Mouse (Mus musculus) gastrocnemius, adult 8-10 months (tissue): ENCODE measurements around the gene Rxrb. TPM values are rescaled to one million over a fixed set of nuclear protein-coding genes. Genes with fewer than 3 reads are reported as not detected.
A peak's percentile ranks its signal among the peaks of the same experiment; 100 is the strongest.
"Not testable (repeated sequence)": the region's sequence is repeated elsewhere in the genome, so short reads cannot be mapped to it uniquely, and the experiment has no call there.

ENCODE experiments used
- DNase-seq, 2 experiments: peaks; one replicate each; pipeline ENCODE4 v3.0.0; 2022; ENCODE audit warnings: low spot score in 2 of 2
- total RNA-seq, 4 experiments: library from RNA; stranded (reverse); gene quantifications; 2 replicates each; pipeline ENCODE4 v1.2.4; 2022

Rxrb gene
- total RNA-seq: 10 to 100 TPM; 36.8 to 39.3 (median 38.8) TPM

GRCm38 (mm10) chr17:34031465-34032173 lies at the start of gene Rxrb, which contains the start of gene Slc39a7:
Rxrb (plus strand) TSS chr17:34031812.
Slc39a7 (minus strand) TSS chr17:34031682.
- DNase-seq: peak; percentile 97 to 98

GRCm38 (mm10) chr17:33982136-33982535 lies 49.5 kb upstream of the Rxrb start:
- peak in 1 of 2 experiments; percentile 37 for DNase-seq

GRCm38 (mm10) chr17:33991788-33992664 lies 39.6 kb upstream of the Rxrb start:
- DNase-seq: no peak

- no peak for DNase-seq
These were observed 36.7 kb upstream of the Rxrb start for GRCm38 (mm10) chr17:33994959-33995358.

GRCm38 (mm10) chr17:33995651-33996050 lies 36.0 kb upstream of the Rxrb start:
- no peak for DNase-seq

GRCm38 (mm10) chr17:33997025-33997424 lies 34.6 kb upstream of the Rxrb start:
- not testable (repeated sequence) for DNase-seq

GRCm38 (mm10) chr17:33998697-33999096 lies 32.9 kb upstream of the Rxrb start:
- DNase-seq: not testable (repeated sequence)

- DNase-seq: peak in 1 of 2 experiments; percentile 9
These were observed 32.1 kb upstream of the Rxrb start for GRCm38 (mm10) chr17:33999341-34000149.

GRCm38 (mm10) chr17:34000150-34000537 lies 31.5 kb upstream of the Rxrb start, which contains the start of gene H2-K1:
H2-K1 (minus strand) TSS chr17:34000347.
- DNase-seq: peak; percentile 87

- DNase-seq: not testable (repeated sequence)
These were observed 30.8 kb upstream of the Rxrb start for GRCm38 (mm10) chr17:34000796-34001195.

GRCm38 (mm10) chr17:34003426-34003825 lies 28.2 kb upstream of the Rxrb start:
- no peak for DNase-seq

GRCm38 (mm10) chr17:34006570-34006969 lies 25.0 kb upstream of the Rxrb start:
- no peak for DNase-seq

GRCm38 (mm10) chr17:34010156-34010555 lies 21.5 kb upstream of the Rxrb start:
- DNase-seq: no peak

- DNase-seq: no peak
These were observed 18.2 kb upstream of the Rxrb start for GRCm38 (mm10) chr17:34013436-34013835.

- DNase-seq: no peak
These were observed 9.8 kb upstream of the Rxrb start for GRCm38 (mm10) chr17:34021539-34022413.

GRCm38 (mm10) chr17:34022414-34022783 lies 9.2 kb upstream of the Rxrb start:
- no peak for DNase-seq

- DNase-seq: no peak
These were observed 8.6 kb upstream of the Rxrb start for GRCm38 (mm10) chr17:34022987-34023386.

- DNase-seq: no peak
These were observed 7.9 kb upstream of the Rxrb start for GRCm38 (mm10) chr17:34023678-34024077.

GRCm38 (mm10) chr17:34024317-34024821 lies 7.2 kb upstream of the Rxrb start, which contains the start of gene Ring1:
Ring1 (minus strand) TSS chr17:34024680.
- DNase-seq: peak; percentile 70 to 74
